Mouse (Mus musculus): ENCODE measurements around the gene Fancg. TPM values are rescaled to one million over a fixed set of nuclear protein-coding genes. Genes with fewer than 3 reads are reported as not detected.

The Fancg gene
- polyA plus RNA-seq (2012; rRNA removed) = 31.3 and 33.6 TPM in 2 replicates
- polyA plus RNA-seq (2014; fragmentation: Nextera tagmentation; extraction: Ambion mirVana) = 20.1 and 20.4 TPM in 2 replicates

DNA sequence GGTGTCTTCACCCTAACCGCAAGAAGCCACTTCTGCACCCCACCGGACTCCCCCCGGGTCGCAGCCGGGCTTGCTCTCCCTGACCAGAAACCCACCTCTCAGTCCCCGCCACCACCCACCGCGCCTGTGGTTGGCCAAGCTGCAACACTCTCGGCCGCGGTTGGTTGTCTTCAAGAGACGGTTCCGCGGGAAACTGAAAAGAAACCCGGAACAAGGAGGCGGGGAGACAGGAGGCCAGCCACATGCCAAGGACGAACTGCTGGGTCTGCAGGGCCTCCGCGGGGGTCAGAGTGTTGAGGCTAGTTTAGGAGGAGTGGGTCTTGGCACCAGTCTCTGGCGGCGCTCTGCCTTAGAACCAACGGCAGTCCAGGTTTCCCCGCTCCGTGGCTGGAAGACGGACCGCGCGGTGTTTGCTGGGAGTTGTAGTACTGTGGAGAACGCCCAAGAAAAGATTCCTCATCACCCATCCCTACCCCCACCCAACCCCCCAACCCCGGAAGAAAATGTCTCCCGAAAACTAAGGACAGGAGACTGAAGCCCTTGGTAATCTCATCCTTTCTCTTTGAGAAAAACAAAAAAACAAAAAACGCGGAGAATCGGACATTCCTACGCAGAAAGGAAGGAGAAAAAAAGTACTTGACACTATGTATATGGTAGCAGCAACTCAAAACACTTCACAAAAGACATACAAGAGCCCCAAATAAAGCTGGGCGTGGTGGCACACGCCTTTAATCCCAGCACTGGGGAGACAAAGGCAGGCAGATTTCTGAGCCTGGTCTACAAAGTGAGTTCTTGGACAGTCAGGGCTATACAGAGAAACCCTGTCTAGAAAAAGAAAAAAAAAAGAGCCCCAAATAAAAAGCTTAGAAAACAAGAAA lies at the start of gene Fancg:
Gene Fancg (minus strand): TSS at position 346 of the 878 bp plus-strand sequence.
- 1% methylated on average over 37 of the region's 37 CpGs for WGBS

DNA sequence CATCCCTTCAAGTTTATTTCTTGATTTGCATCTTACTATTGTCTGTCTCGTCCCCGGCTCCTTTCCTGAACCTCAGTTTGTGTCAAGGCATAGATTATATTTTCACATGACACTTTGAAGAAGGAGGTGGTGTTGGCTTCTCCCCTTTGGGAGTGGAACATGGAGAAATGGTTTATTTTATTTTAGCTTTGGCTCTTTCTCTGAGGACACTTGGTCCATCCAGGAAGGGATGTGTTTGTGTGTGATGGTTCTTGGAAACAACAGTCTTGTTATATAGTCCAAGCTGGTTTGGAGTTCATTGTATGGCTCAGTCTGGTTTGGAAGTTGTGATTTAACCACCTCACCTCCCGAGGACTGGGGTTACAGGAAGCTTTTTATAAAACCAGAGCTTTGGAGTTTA lies 49.4 kb upstream of the Fancg start:
- H3K27me3 ChIP-seq (ENCODE audit: control insufficient read depth, insufficient read depth, low read length) = peaks cover 15% of the 10 kb centered on the region
- DNase-seq (ENCODE audit: low spot score) (no peak), ATAC-seq (ENCODE audit: low FRiP score, low read depth) (no peak)
- no peaks in the 10 kb centered on the region for H3K36me3 ChIP-seq (ENCODE audit: control insufficient read depth, insufficient read depth, low read length)
- H3K9me3 ChIP-seq (ENCODE audit: control insufficient read depth, low read length) = 0 out of 2 replicates have a peak, but pooled peaks cover 4% of the 10 kb centered on the region
- peak overlapping the region; percentile 61 for H3K4me3 ChIP-seq (replicated peaks; ENCODE audit: low read length)
- no peak overlapping the region for H3K27ac ChIP-seq (replicated peaks; ENCODE audit: low read depth, low read length)
- H3K9ac ChIP-seq (ENCODE audit: low read depth, low read length, severe bottlenecking) = no peak overlapping the region
- peak overlapping the region; percentile 97 for H3K4me2 ChIP-seq (replicated peaks; ENCODE audit: low read depth, low read length, severe bottlenecking)
- WGBS = 57% methylated on average over 3 of the region's 3 CpGs
- H3K4me1 ChIP-seq (ENCODE audit: control insufficient read depth, insufficient read depth, low read length) = no peaks in the 10 kb centered on the region
- no peak for TF ChIP-seq POLR2A (IDR thresholded peaks at IDR 0.05; ENCODE audit: borderline replicate concordance, extremely low read depth, insufficient read depth, insufficient read length)

More for the DNA sequence above, at the start of gene Fancg:
- no peaks in the 10 kb centered on the region for H3K36me3 ChIP-seq (ENCODE audit: control insufficient read depth, insufficient read depth, low read length)
- ATAC-seq (ENCODE audit: low FRiP score, low read depth) (peak; percentile 91), DNase-seq (ENCODE audit: low spot score) (peak; percentile 90)
- peaks cover 5% of the 10 kb centered on the region for H3K4me1 ChIP-seq (ENCODE audit: control insufficient read depth, insufficient read depth, low read length)
- peak within 1 kb of the TSS; percentile 61 for H3K9ac ChIP-seq (ENCODE audit: low read depth, low read length, severe bottlenecking)
- H3K4me2 ChIP-seq (replicated peaks; ENCODE audit: low read depth, low read length, severe bottlenecking) = peak within 1 kb of the TSS; percentile 83
- peak within 1 kb of the TSS; percentile 74 for H3K4me3 ChIP-seq (replicated peaks; ENCODE audit: low read length)
- no peaks in the 10 kb centered on the region for H3K9me3 ChIP-seq (ENCODE audit: control insufficient read depth, low read length)
- 0 out of 2 replicates have a peak, but pooled peaks have one; percentile 16 for TF ChIP-seq POLR2A (IDR thresholded peaks at IDR 0.05; ENCODE audit: borderline replicate concordance, extremely low read depth, insufficient read depth, insufficient read length)
- H3K27me3 ChIP-seq (ENCODE audit: control insufficient read depth, insufficient read depth, low read length) = no peaks in the 10 kb centered on the region
- H3K27ac ChIP-seq (replicated peaks; ENCODE audit: low read depth, low read length) = peak within 1 kb of the TSS; percentile 28; the same call in 1 of the 2 replicates

DNA sequence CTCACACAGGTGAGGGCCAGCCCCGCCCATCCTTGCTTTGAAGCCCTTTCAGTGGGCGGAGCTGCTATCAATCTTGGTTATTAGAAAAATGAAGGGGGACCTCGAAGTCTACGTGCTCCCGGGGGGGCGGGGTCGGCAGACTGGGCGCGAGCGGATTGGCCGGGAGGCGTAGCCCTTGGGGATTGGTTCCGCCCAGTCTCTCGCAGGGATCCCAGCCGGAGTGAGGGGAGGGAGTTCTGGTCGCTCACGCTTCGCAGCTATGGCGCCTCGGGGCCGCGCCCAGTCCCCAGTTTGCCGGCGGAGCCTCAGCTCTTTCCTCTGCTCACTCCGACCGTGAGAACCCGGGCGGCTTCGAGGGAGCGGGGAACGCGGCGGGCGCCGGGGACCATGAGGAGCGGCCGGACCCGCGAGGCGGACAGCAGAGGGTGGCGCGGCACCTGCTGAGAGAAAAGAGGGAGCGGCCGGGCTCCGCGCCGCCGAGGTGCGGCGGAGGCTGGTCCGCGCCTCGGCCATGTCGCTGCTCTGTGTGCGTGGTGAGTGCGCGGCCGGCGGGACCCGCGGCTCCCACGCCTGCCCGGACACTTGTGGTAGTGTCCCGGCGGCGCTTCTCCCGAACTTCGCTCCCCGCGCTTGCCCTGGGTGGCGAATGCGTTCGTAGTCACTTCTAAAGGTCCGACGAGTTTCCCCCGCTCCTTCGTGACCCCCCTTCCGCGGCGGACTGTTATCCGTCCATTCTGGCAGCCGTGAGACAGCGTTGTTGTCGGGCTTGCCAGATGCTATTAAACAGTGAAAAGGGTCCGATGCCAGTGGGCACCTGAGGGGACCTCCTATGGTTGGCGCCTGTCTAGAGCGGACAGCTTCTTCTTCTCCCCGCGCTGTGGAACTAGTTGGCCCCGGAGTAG lies 48.7 kb upstream of the Fancg start, which contains the start of gene Unc13b:
Gene Unc13b (plus strand): TSS at position 201 of the 902 bp plus-strand sequence.
- H3K9ac ChIP-seq (ENCODE audit: low read depth, low read length, severe bottlenecking) = peak within 1 kb of the TSS; percentile 45; the same call in 1 of the 2 replicates
- no peaks in the 10 kb centered on the region for H3K4me1 ChIP-seq (ENCODE audit: control insufficient read depth, insufficient read depth, low read length)
- 0 out of 2 replicates have a peak, but pooled peaks have one; percentile 28 for TF ChIP-seq POLR2A (IDR thresholded peaks at IDR 0.05; ENCODE audit: borderline replicate concordance, extremely low read depth, insufficient read depth, insufficient read length)
- H3K9me3 ChIP-seq (ENCODE audit: control insufficient read depth, low read length) = 0 out of 2 replicates have a peak, but pooled peaks cover 4% of the 10 kb centered on the region
- peak within 1 kb of the TSS; percentile 61 for H3K4me3 ChIP-seq (replicated peaks; ENCODE audit: low read length)
- H3K4me2 ChIP-seq (replicated peaks; ENCODE audit: low read depth, low read length, severe bottlenecking) = peak within 1 kb of the TSS; percentile 97
- ATAC-seq (ENCODE audit: low FRiP score, low read depth) (peak; percentile 93), DNase-seq (ENCODE audit: low spot score) (peak; percentile 87)
- H3K36me3 ChIP-seq (ENCODE audit: control insufficient read depth, insufficient read depth, low read length) = no peaks in the 10 kb centered on the region
- H3K27ac ChIP-seq (replicated peaks; ENCODE audit: low read depth, low read length) = no peak within 1 kb of the TSS
- peaks cover 15% of the 10 kb centered on the region for H3K27me3 ChIP-seq (ENCODE audit: control insufficient read depth, insufficient read depth, low read length)
- WGBS = under 1% methylated on average over 55 of the region's 90 CpGs

DNA sequence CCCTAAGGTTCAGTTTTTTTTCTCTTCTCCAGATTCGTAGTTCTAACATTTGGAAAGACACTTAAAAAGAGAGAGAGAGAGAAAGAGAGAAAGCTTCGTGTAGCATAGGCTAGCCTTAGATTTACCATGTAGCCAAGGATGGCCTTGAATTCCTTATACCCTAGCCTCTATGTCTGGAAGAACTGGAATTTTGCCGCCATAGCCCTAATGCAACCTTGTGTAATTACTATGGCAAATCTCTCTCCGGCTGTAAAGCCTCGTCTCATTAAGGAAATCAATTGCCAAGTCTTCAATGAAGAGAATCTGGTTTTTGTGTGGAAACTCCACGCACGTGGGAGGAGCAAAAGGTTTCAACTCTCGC lies 48.1 kb upstream of the Fancg start:
- H3K4me3 ChIP-seq (replicated peaks; ENCODE audit: low read length) = peak overlapping the region; percentile 61
- peaks cover 15% of the 10 kb centered on the region for H3K27me3 ChIP-seq (ENCODE audit: control insufficient read depth, insufficient read depth, low read length)
- H3K9ac ChIP-seq (ENCODE audit: low read depth, low read length, severe bottlenecking) = no peak overlapping the region
- 14% methylated on average over 8 of the region's 8 CpGs for WGBS
- no peaks in the 10 kb centered on the region for H3K36me3 ChIP-seq (ENCODE audit: control insufficient read depth, insufficient read depth, low read length)
- TF ChIP-seq POLR2A (IDR thresholded peaks at IDR 0.05; ENCODE audit: borderline replicate concordance, extremely low read depth, insufficient read depth, insufficient read length) = no peak
- DNase-seq (ENCODE audit: low spot score) (no peak), ATAC-seq (ENCODE audit: low FRiP score, low read depth) (peak; percentile 5; the same call in 1 of the 2 replicates)
- H3K9me3 ChIP-seq (ENCODE audit: control insufficient read depth, low read length) = 0 out of 2 replicates have a peak, but pooled peaks cover 4% of the 10 kb centered on the region
- H3K4me2 ChIP-seq (replicated peaks; ENCODE audit: low read depth, low read length, severe bottlenecking) = peak overlapping the region; percentile 97
- no peaks in the 10 kb centered on the region for H3K4me1 ChIP-seq (ENCODE audit: control insufficient read depth, insufficient read depth, low read length)
- H3K27ac ChIP-seq (replicated peaks; ENCODE audit: low read depth, low read length) = no peak overlapping the region
